Mouse (Mus musculus) cortical plate, adult 2 months (tissue): ENCODE data around the gene Sepsecs.

Source experiments
- CTCF ChIP-seq: fragments of 200-500 bp; IDR thresholded peaks from 2 replicates; pipeline ENCODE4 v1.5.1; 2011; ENCODE audit warnings: mild to moderate bottlenecking, control low read depth, low read length; ENCODE audit not compliant: insufficient read depth; ENCODE audit errors: extremely low read depth
- POLR2A ChIP-seq: fragments of 200-500 bp; IDR thresholded peaks from 2 replicates; pipeline ENCODE4 v1.6.1; 2011; ENCODE audit warnings: mild to moderate bottlenecking, low read length, control low read depth; ENCODE audit not compliant: insufficient read depth; ENCODE audit errors: extremely low read depth

DNA sequence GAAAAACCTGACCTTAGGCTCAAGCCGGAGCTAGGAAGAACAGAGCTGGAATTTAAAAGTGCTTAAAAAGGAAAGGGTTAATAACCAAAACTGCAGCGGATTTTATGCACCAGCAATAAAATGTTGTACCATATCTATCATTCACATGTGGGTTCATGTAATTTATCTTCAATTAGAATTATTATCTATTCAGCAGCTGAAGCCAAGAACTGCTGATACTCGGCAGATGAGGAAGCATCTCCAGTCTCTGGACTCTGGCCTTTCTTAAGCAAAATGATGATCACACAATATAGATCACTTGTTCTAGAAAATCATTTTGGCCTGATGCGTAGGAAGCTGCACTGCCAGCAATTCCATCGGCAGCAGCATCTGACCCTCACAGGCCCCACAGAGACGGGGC is 27.8 kb downstream of the Sepsecs start:
- TF ChIP-seq CTCF (no peak), POLR2A (no peak)
